Mouse (Mus musculus) WW6 (cell line): ENCODE measurements around the gene Zfp882.
"Not testable (repeated sequence)": the region's sequence is repeated elsewhere in the genome, so short reads cannot be mapped to it uniquely, and the experiment has no call there.

ENCODE experiments used
- DNase-seq: peaks from one replicate; pipeline ENCODE4 v3.0.0-alpha.2; 2013; ENCODE audit warnings: low read depth, low spot score

The Zfp882 gene

GRCm38 (mm10) chr8:71908309-71909261, at the start of gene Zfp882, which contains the start of gene Zfp617:
Zfp882 (plus strand) TSS chr8:71908608.
Zfp617 (plus strand) TSS chr8:71908635.
- DNase-seq, result peak; percentile 88

- DNase-seq, result not testable (repeated sequence)
Observed at GRCm38 (mm10) chr8:71861551-71861950, 46.9 kb upstream of the Zfp882 start.

GRCm38 (mm10) chr8:71862038-71862437, 46.4 kb upstream of the Zfp882 start:
- not testable (repeated sequence) for DNase-seq

DNA sequence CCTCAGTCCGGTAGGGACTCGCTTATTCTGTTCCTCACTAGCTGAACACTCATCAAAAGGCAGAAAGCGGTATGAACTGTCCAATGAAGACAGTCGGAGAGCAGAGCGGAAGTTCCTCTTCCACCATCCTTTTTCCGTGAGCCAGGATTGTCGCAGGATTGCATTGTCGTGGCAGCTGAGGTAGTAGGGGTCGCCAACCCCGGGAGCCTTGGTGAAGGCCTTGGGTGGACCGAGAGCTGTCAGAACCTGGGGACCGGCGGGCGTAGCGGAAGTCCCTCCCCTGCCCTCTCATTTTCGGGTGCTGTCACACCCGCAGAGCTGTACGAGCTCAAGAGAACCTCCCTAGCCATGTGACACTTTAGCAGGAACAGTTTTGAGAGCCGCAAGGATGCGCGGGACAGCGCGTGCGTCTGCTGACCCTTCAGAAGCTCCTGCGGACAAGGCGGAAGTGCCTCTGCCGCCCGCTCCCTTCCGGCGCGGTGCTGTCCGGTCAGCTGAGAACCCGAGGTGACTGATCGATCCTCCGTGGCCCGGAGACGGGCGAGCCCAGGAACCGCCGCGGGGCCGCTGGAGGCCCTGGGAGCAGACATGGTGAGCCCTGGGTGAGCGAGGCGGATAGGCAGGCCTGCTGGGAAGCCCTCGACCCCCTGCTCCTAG, 26.7 kb upstream of the Zfp882 start, which contains the start of gene Zfp709:
TSS of gene Zfp709 (plus strand) at position 402 of the 657 bp plus-strand sequence.
- no peak for DNase-seq

- DNase-seq, result not testable (repeated sequence)
Observed at GRCm38 (mm10) chr8:71900666-71901065, 7.7 kb upstream of the Zfp882 start.

DNA sequence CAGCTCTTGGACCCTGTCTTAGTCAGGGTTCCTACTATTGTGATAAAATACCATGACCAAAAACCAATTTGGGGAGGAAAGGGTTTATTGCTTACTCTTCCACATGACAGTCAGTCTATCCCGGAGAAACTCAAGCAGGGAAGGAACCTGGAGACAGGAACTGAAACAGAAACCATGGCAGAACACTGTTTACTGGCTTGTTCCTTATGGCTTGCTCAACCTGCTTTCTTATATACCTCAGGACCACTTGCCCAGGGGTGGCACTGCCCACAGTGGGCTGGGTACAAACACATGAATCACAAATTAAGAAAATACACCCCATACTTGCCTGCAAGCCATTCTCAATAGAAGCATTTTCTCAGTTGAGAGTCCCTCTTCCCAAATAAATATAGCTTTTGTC, 5.3 kb upstream of the Zfp882 start:
- DNase-seq, result not testable (repeated sequence)

DNA sequence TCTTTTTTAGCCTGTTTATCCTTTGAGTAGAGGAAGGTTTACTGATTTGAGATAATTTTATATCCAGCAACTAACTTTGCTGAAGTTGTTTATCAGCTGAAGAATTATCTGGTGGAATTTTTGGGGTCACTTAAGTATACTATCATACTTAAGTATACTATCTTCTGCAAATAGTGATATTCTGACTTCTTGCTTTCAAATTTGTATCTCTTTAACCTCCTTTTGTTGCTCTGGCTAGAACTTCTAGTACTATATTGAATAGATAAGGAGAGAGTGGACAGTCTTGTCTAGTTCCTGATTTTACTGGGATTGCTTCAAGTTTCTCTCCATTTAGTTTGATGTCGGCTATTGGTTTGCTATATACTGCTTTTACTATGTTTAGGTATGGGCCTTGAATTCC, 1.6 kb upstream of the Zfp882 start:
- DNase-seq, result no peak

DNA sequence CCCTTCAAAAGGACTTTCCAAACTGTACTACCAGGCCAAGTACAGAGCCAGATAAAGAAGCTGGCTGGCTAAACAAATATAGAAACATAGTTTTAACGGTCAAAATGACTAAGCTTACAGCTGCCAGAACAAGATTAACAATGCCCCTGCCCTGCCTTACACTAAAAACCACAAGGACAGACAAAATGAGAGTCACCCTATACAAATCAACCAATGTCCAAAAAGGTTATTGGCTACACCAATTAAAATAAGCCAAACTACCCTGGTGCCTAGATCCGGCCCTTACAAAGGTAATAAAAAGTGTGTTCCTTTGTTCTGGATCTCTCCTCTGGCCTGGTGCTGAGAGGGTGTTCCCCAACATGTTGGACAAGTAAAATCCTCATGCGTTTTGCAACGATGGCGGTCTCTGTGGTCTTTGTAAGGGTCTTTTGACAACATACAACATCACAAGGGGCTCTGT, 580 bp upstream of the Zfp882 start:
- no peak for DNase-seq

GRCm38 (mm10) chr8:71912286-71912685, 3.9 kb downstream of the Zfp882 start:
- DNase-seq, result no peak

- DNase-seq, result peak; percentile 90
Observed at GRCm38 (mm10) chr8:71922567-71923401, 14.4 kb downstream of the Zfp882 start.

GRCm38 (mm10) chr8:71925791-71926190, 17.4 kb downstream of the Zfp882 start:
- DNase-seq, result no peak

- DNase-seq, result no peak
Observed at GRCm38 (mm10) chr8:71926551-71926950, 18.1 kb downstream of the Zfp882 start.

- DNase-seq, result no peak
Observed at GRCm38 (mm10) chr8:71927779-71928178, 19.4 kb downstream of the Zfp882 start.

GRCm38 (mm10) chr8:71938037-71938436, 29.6 kb downstream of the Zfp882 start:
- DNase-seq, result not testable (repeated sequence)

DNA sequence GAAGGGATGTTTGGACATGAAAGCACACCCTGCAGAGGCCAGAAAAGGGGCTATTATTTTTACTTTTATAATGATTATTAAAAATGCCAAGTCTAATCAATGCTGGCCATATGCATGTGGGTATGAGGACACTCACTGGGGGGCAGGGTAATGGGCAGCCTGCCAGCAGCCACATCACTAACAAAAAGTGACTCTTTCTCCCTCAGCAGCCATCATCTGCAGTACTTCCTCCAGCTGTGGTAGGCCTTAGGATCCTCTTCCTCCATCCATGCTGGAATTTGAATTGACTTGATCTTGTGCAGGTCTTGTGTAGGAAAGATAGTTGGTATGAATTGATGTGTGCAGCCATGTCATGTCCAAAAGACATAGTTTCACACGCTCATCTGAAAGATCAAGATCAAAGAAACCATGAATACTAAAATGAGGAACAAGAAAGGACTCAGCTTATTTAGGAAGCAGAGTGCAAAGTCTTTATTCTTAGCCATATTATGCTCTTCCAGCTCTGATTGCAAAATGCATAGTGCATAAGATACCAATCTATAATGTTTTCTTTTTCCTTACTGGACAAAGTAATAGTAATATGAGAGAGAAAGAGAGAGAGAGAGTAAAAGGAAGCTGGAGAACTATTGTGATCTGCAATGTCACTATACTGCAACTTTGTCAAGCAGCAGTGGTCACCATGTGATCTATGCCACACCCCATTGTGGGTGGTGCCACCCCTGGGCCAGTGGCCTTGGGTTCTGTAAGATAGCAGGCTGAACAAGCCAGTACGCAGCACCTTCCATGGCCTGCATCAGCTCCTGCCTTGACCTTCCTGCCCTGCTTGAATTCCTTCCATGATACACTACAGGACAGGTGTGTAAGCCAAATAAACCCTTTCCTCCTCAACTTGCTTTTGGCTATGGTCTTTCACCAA, 32.1 kb downstream of the Zfp882 start:
- no peak for DNase-seq

DNA sequence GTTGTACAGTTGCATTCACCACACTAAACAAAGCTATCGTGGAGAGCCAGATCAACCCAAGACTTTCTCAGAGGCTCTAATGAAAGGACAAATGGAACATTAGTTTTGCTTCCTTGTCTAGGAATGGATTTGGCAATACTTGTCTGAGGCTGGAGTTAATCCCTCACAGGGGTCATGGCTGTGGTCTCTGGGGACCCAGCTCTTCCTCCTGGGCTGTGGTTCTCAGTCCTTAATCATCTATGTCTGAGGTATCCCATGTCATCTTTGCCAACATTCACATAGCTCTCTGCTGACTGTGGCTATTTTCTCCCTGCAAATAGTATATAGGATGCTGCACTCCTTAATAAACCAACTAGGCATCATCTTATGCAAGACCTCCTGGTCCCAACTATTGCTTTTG, 33.4 kb downstream of the Zfp882 start:
- no peak for DNase-seq

GRCm38 (mm10) chr8:71948624-71949023, 40.2 kb downstream of the Zfp882 start:
- DNase-seq, result no peak

DNA sequence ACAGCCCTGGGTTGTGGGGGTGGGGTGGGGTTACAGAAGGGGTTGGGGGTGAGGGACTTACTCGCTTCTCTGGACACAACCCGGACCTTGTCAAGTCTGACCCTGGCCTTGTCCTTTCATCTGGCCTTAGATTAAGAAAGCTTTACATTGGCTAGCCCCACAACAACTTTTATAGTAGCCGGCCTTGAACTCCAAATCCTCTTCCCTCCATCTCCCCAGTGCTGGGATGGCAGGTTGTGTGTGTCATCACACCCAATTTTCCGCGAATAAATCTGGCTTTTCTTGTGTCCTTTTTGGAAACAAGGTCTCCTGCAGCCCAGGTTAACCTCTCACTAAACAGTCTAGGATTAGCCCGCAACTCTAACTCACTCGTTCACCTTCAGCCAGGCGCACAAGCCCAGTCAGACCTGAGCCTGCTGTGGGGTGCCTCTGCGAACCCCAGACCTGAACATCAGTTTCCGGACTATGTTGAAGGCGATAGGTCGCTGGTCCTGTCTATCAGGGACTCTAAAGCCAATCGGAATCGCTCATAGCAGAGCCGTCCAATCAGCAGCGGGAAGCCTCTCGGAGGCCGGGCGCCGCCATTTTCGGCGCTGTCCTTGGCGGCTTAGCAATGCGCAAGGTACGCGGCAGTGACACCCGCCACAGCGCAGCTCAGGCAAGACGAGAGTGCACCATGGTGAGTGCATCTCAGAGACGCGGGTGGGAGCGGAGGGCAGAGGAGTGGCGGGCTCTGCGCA, 42.2 kb downstream of the Zfp882 start, which contains the start of gene Zfp961:
TSS of gene Zfp961 (plus strand) at position 557 of the 740 bp plus-strand sequence.
- peak; percentile 99 for DNase-seq

GRCm38 (mm10) chr8:71951436-71952161, 43.2 kb downstream of the Zfp882 start:
- DNase-seq, result no peak
